22 mouse cellular contexts compared by ENCODE assay signal in genomic region chr1:183289576-183289975, GRCm38 (mm10).
"Had no signal": no experiment of that assay in that cellular context is flagged by ENCODE, and none has a peak within 500 bp of the region (broad histone marks: within the 10 kb centered on the region; RNA-seq: fewer than 3 reads in every experiment).

No protein-coding gene starts in this region.

- H3K9ac ChIP-seq: limb, embryonic 12.5 days; limb, embryonic 15.5 days; liver, embryonic 12.5 days; liver, embryonic 15.5 days; lung, embryonic 15.5 days; midbrain, embryonic 13.5 days; neural tube, embryonic 13.5 days; stomach, embryonic 15.5 days had no signal

- H3K4me1 ChIP-seq: limb, embryonic 12.5 days; limb, embryonic 15.5 days; liver, embryonic 12.5 days; liver, embryonic 15.5 days; lung, embryonic 15.5 days; midbrain, embryonic 10.5 days; midbrain, embryonic 13.5 days; neural tube, embryonic 13.5 days; stomach, embryonic 15.5 days had no signal

- H3K4me3 ChIP-seq: left cerebral cortex, adult 2 months; limb, embryonic 12.5 days; limb, embryonic 15.5 days; liver, embryonic 12.5 days; liver, embryonic 15.5 days; lung, embryonic 15.5 days; megakaryocyte, embryonic 14.5 days; midbrain, embryonic 10.5 days; midbrain, embryonic 13.5 days; myocyte; neural tube, embryonic 13.5 days; stomach, embryonic 15.5 days had no signal

- DNase-seq: kidney, adult 2 months; kidney, postnatal 14 days; kidney, postnatal 4 days; lung, adult 18-20 months; lung, postnatal 10 days; lung, postnatal 36 days; retina, postnatal 1 day; right cerebral cortex, postnatal 25 days; spleen, adult 18-20 months; thymus, postnatal 25 days had no signal

- H3K9me3 ChIP-seq: limb, embryonic 12.5 days; limb, embryonic 15.5 days; liver, embryonic 12.5 days; liver, embryonic 15.5 days; lung, embryonic 15.5 days; megakaryocyte, embryonic 14.5 days; midbrain, embryonic 10.5 days; midbrain, embryonic 13.5 days; neural tube, embryonic 13.5 days; stomach, embryonic 15.5 days had no signal

- H3K27ac ChIP-seq: left cerebral cortex, adult 2 months; limb, embryonic 12.5 days; limb, embryonic 15.5 days; liver, embryonic 12.5 days; liver, embryonic 15.5 days; lung, embryonic 15.5 days; midbrain, embryonic 10.5 days; midbrain, embryonic 13.5 days; neural tube, embryonic 13.5 days; stomach, embryonic 15.5 days had no signal

- H3K27me3 ChIP-seq: limb, embryonic 12.5 days; limb, embryonic 15.5 days; liver, embryonic 12.5 days; liver, embryonic 15.5 days; lung, embryonic 15.5 days; megakaryocyte, embryonic 14.5 days; midbrain, embryonic 13.5 days; neural tube, embryonic 13.5 days; stomach, embryonic 15.5 days had no signal
